Mouse (Mus musculus): ENCODE measurements at regions not wholly inside any gene's neighbourhood (a gene's known extent, or its start where the extent isn't known, plus 50 kb on each side); places are given as distances from the start of the nearest gene placed in this dataset.
"Not testable (repeated sequence)": the region's sequence is repeated elsewhere in the genome, so short reads cannot be mapped to it uniquely, and the experiment has no call there.

- Histone ChIP-seq H3K4me2 (ENCODE audit: low read depth, low read length) (no peak overlapping the region), H3K27ac (replicated peaks; ENCODE audit: low read depth, low read length) (no peak overlapping the region), H3K4me3 (ENCODE audit: low read depth, low read length) (no peak overlapping the region), H3K27me3 (replicated peaks; ENCODE audit: control insufficient read depth, insufficient read depth, low read length) (no peaks in the 10 kb centered on the region), H3K9ac (ENCODE audit: low read depth, low read length) (no peak overlapping the region), H3K4me1 (ENCODE audit: control insufficient read depth, insufficient read depth, low read length) (no peaks in the 10 kb centered on the region), H3K36me3 (ENCODE audit: control insufficient read depth, insufficient read depth, low read length) (no peaks in the 10 kb centered on the region), H3K9me3 (ENCODE audit: control insufficient read depth, low read length) (no peaks in the 10 kb centered on the region)
- ATAC-seq (ENCODE audit: low read depth), result no peak
- WGBS, result 54% methylated on average over 4 of the region's 4 CpGs
- peak; percentile 56 for DNase-seq (ENCODE audit: low spot score)
Measured at GRCm38 (mm10) chr17:58820588-58821195, 170.5 kb downstream of the Pdzph1 start.

GRCm38 (mm10) chr17:58819339-58819738 is 171.8 kb downstream of the Pdzph1 start:
- no peaks in the 10 kb centered on the region for H3K9me3 ChIP-seq (ENCODE audit: control insufficient read depth, low read length)
- H3K9ac ChIP-seq (ENCODE audit: low read depth, low read length), result no peak overlapping the region
- no peak for ATAC-seq (ENCODE audit: low read depth)
- no peaks in the 10 kb centered on the region for H3K36me3 ChIP-seq (ENCODE audit: control insufficient read depth, insufficient read depth, low read length)
- no peak overlapping the region for H3K4me3 ChIP-seq (ENCODE audit: low read depth, low read length)
- no peak for DNase-seq (ENCODE audit: low spot score)
- no peak overlapping the region for H3K27ac ChIP-seq (replicated peaks; ENCODE audit: low read depth, low read length)
- WGBS, result 68% methylated on average over 2 of the region's 2 CpGs
- H3K27me3 ChIP-seq (replicated peaks; ENCODE audit: control insufficient read depth, insufficient read depth, low read length), result no peaks in the 10 kb centered on the region
- no peak overlapping the region for H3K4me2 ChIP-seq (ENCODE audit: low read depth, low read length)
- no peaks in the 10 kb centered on the region for H3K4me1 ChIP-seq (ENCODE audit: control insufficient read depth, insufficient read depth, low read length)

- H3K4me3 ChIP-seq (ENCODE audit: low read depth, low read length); H3K27ac ChIP-seq (replicated peaks; ENCODE audit: low read depth, low read length); DNase-seq (ENCODE audit: low spot score); H3K9ac ChIP-seq (ENCODE audit: low read depth, low read length); ATAC-seq (ENCODE audit: low read depth); H3K27me3 ChIP-seq (replicated peaks; ENCODE audit: control insufficient read depth, insufficient read depth, low read length); H3K9me3 ChIP-seq (ENCODE audit: control insufficient read depth, low read length); H3K4me1 ChIP-seq (ENCODE audit: control insufficient read depth, insufficient read depth, low read length); H3K36me3 ChIP-seq (ENCODE audit: control insufficient read depth, insufficient read depth, low read length); H3K4me2 ChIP-seq (ENCODE audit: low read depth, low read length): not testable (repeated sequence)
- 82% methylated on average over 3 of the region's 3 CpGs for WGBS
Measured at GRCm38 (mm10) chr17:58775451-58775850, 215.7 kb downstream of the Pdzph1 start.

- Histone ChIP-seq H3K27me3 (replicated peaks; ENCODE audit: control insufficient read depth, insufficient read depth, low read length) (no peaks in the 10 kb centered on the region), H3K36me3 (ENCODE audit: control insufficient read depth, insufficient read depth, low read length) (no peaks in the 10 kb centered on the region), H3K9me3 (ENCODE audit: control insufficient read depth, low read length) (no peaks in the 10 kb centered on the region), H3K9ac (ENCODE audit: low read depth, low read length) (no peak overlapping the region), H3K4me1 (ENCODE audit: control insufficient read depth, insufficient read depth, low read length) (no peaks in the 10 kb centered on the region), H3K4me3 (ENCODE audit: low read depth, low read length) (no peak overlapping the region), H3K27ac (replicated peaks; ENCODE audit: low read depth, low read length) (no peak overlapping the region), H3K4me2 (ENCODE audit: low read depth, low read length) (no peak overlapping the region)
- ATAC-seq (ENCODE audit: low read depth), result no peak
- peak; percentile 5 for DNase-seq (ENCODE audit: low spot score)
Measured at GRCm38 (mm10) chr17:58773595-58773994, 217.6 kb downstream of the Pdzph1 start.

GRCm38 (mm10) chr17:58765141-58765540 is 226.0 kb downstream of the Pdzph1 start:
- H3K9me3 ChIP-seq (ENCODE audit: control insufficient read depth, low read length), result no peaks in the 10 kb centered on the region
- no peaks in the 10 kb centered on the region for H3K36me3 ChIP-seq (ENCODE audit: control insufficient read depth, insufficient read depth, low read length)
- no peak overlapping the region for H3K9ac ChIP-seq (ENCODE audit: low read depth, low read length)
- no peak for ATAC-seq (ENCODE audit: low read depth)
- H3K4me1 ChIP-seq (ENCODE audit: control insufficient read depth, insufficient read depth, low read length), result no peaks in the 10 kb centered on the region
- peak; percentile 3 for DNase-seq (ENCODE audit: low spot score)
- H3K27ac ChIP-seq (replicated peaks; ENCODE audit: low read depth, low read length), result no peak overlapping the region
- no peak overlapping the region for H3K4me2 ChIP-seq (ENCODE audit: low read depth, low read length)
- 73% methylated on average over 4 of the region's 4 CpGs for WGBS
- H3K4me3 ChIP-seq (ENCODE audit: low read depth, low read length), result no peak overlapping the region
- no peaks in the 10 kb centered on the region for H3K27me3 ChIP-seq (replicated peaks; ENCODE audit: control insufficient read depth, insufficient read depth, low read length)

GRCm38 (mm10) chr17:58749000-58749399 is 242.2 kb downstream of the Pdzph1 start:
- H3K27me3 ChIP-seq (replicated peaks; ENCODE audit: control insufficient read depth, insufficient read depth, low read length), result no peaks in the 10 kb centered on the region
- H3K4me1 ChIP-seq (ENCODE audit: control insufficient read depth, insufficient read depth, low read length), result no peaks in the 10 kb centered on the region
- no peak for DNase-seq (ENCODE audit: low spot score)
- no peaks in the 10 kb centered on the region for H3K9me3 ChIP-seq (ENCODE audit: control insufficient read depth, low read length)
- H3K27ac ChIP-seq (replicated peaks; ENCODE audit: low read depth, low read length), result no peak overlapping the region
- H3K4me3 ChIP-seq (ENCODE audit: low read depth, low read length), result no peak overlapping the region
- H3K36me3 ChIP-seq (ENCODE audit: control insufficient read depth, insufficient read depth, low read length), result no peaks in the 10 kb centered on the region
- H3K4me2 ChIP-seq (ENCODE audit: low read depth, low read length), result no peak overlapping the region
- H3K9ac ChIP-seq (ENCODE audit: low read depth, low read length), result no peak overlapping the region
- ATAC-seq (ENCODE audit: low read depth), result no peak

- Histone ChIP-seq H3K36me3 (ENCODE audit: control insufficient read depth, insufficient read depth, low read length) (no peaks in the 10 kb centered on the region), H3K4me2 (ENCODE audit: low read depth, low read length) (no peak overlapping the region), H3K9me3 (ENCODE audit: control insufficient read depth, low read length) (no peaks in the 10 kb centered on the region), H3K4me1 (ENCODE audit: control insufficient read depth, insufficient read depth, low read length) (no peaks in the 10 kb centered on the region), H3K27ac (replicated peaks; ENCODE audit: low read depth, low read length) (no peak overlapping the region), H3K4me3 (ENCODE audit: low read depth, low read length) (no peak overlapping the region), H3K9ac (ENCODE audit: low read depth, low read length) (no peak overlapping the region), H3K27me3 (replicated peaks; ENCODE audit: control insufficient read depth, insufficient read depth, low read length) (no peaks in the 10 kb centered on the region)
- ATAC-seq (ENCODE audit: low read depth) (no peak), DNase-seq (ENCODE audit: low spot score) (no peak)
- 89% methylated on average over 3 of the region's 3 CpGs for WGBS
Measured at GRCm38 (mm10) chr17:58748264-58748663, 242.9 kb downstream of the Pdzph1 start.

- H3K9ac ChIP-seq (ENCODE audit: low read depth, low read length), result no peak overlapping the region
- ATAC-seq (ENCODE audit: low read depth), result no peak
- DNase-seq (ENCODE audit: low spot score), result no peak
- no peaks in the 10 kb centered on the region for H3K9me3 ChIP-seq (ENCODE audit: control insufficient read depth, low read length)
- H3K27ac ChIP-seq (replicated peaks; ENCODE audit: low read depth, low read length), result no peak overlapping the region
- 81% methylated on average over 2 of the region's 2 CpGs for WGBS
- H3K4me3 ChIP-seq (ENCODE audit: low read depth, low read length), result no peak overlapping the region
- H3K4me1 ChIP-seq (ENCODE audit: control insufficient read depth, insufficient read depth, low read length), result no peaks in the 10 kb centered on the region
- H3K36me3 ChIP-seq (ENCODE audit: control insufficient read depth, insufficient read depth, low read length), result no peaks in the 10 kb centered on the region
- H3K4me2 ChIP-seq (ENCODE audit: low read depth, low read length), result no peak overlapping the region
- H3K27me3 ChIP-seq (replicated peaks; ENCODE audit: control insufficient read depth, insufficient read depth, low read length), result no peaks in the 10 kb centered on the region
Measured at GRCm38 (mm10) chr17:58710748-58711478, 280.3 kb downstream of the Pdzph1 start.

- H3K36me3 ChIP-seq (ENCODE audit: control insufficient read depth, insufficient read depth, low read length), result no peaks in the 10 kb centered on the region
- no peak overlapping the region for H3K4me2 ChIP-seq (ENCODE audit: low read depth, low read length)
- DNase-seq (ENCODE audit: low spot score), result no peak
- H3K4me3 ChIP-seq (ENCODE audit: low read depth, low read length), result no peak overlapping the region
- no peak overlapping the region for H3K9ac ChIP-seq (ENCODE audit: low read depth, low read length)
- H3K4me1 ChIP-seq (ENCODE audit: control insufficient read depth, insufficient read depth, low read length), result no peaks in the 10 kb centered on the region
- no peaks in the 10 kb centered on the region for H3K27me3 ChIP-seq (replicated peaks; ENCODE audit: control insufficient read depth, insufficient read depth, low read length)
- H3K9me3 ChIP-seq (ENCODE audit: control insufficient read depth, low read length), result no peaks in the 10 kb centered on the region
- no peak for ATAC-seq (ENCODE audit: low read depth)
- H3K27ac ChIP-seq (replicated peaks; ENCODE audit: low read depth, low read length), result no peak overlapping the region
- 56% methylated on average over 1 of the region's 1 CpGs for WGBS
Measured at GRCm38 (mm10) chr17:58690211-58690610, 301.0 kb downstream of the Pdzph1 start.

Data from embryonic facial prominence, embryonic 14.5 days (tissue).